ENCODE assay signal across 28 mouse cellular contexts in genomic region chr10:115321317-115322035, GRCm38 (mm10). TPM values are rescaled to one million over a fixed set of nuclear protein-coding genes. Genes with fewer than 3 reads are reported as not detected.
DNase-seq lines count a peak whose midpoint lies in the region; ATAC-seq and TF ChIP-seq lines count a peak whose summit lies in the region.
"Had no signal": no experiment of that assay in that cellular context is flagged by ENCODE, and none has a peak within 500 bp of the region (broad histone marks: within the 10 kb centered on the region; RNA-seq: fewer than 3 reads in every experiment).

No protein-coding gene starts in this region.

- H3K4me3 ChIP-seq in forebrain, embryonic 11.5 days (ENCODE audit: low read depth, low read length), result no peak overlapping the region
- no peak overlapping the region for H3K4me3 ChIP-seq in forebrain, embryonic 16.5 days (replicated peaks; ENCODE audit: low read length)
- H3K4me3 ChIP-seq in liver, postnatal 0 days (ENCODE audit: low read depth, low read length), result no peak overlapping the region
- H3K4me3 ChIP-seq: embryonic facial prominence, embryonic 12.5 days; embryonic facial prominence, embryonic 15.5 days; forebrain, embryonic 12.5 days; forebrain, embryonic 15.5 days; heart, embryonic 13.5 days; hindbrain, embryonic 12.5 days; hindbrain, embryonic 15.5 days had no signal

- H3K4me1 ChIP-seq in forebrain, embryonic 11.5 days (replicated peaks; ENCODE audit: control insufficient read depth, insufficient read depth, low read length), result no peaks in the 10 kb centered on the region
- H3K4me1 ChIP-seq in forebrain, embryonic 16.5 days (replicated peaks; ENCODE audit: control insufficient read depth, insufficient read depth, low read length), result 0 out of 2 replicates have a peak, but pooled peaks cover under 1% of the 10 kb centered on the region
- 0 out of 2 replicates have a peak, but pooled peaks cover 1% of the 10 kb centered on the region for H3K4me1 ChIP-seq in liver, postnatal 0 days (ENCODE audit: insufficient read depth)
- H3K4me1 ChIP-seq: forebrain, embryonic 12.5 days had no signal

- H3K4me2 ChIP-seq in forebrain, embryonic 11.5 days (ENCODE audit: low read depth, low read length, severe bottlenecking), result no peak overlapping the region
- H3K4me2 ChIP-seq in forebrain, embryonic 16.5 days (ENCODE audit: low read length), result no peak overlapping the region
- no peak overlapping the region for H3K4me2 ChIP-seq in liver, postnatal 0 days (ENCODE audit: low read depth, low read length)
- H3K4me2 ChIP-seq: embryonic facial prominence, embryonic 12.5 days; embryonic facial prominence, embryonic 15.5 days; forebrain, embryonic 12.5 days; forebrain, embryonic 15.5 days; heart, embryonic 13.5 days; hindbrain, embryonic 12.5 days; hindbrain, embryonic 15.5 days had no signal

- H3K36me3 ChIP-seq in forebrain, embryonic 11.5 days (ENCODE audit: control insufficient read depth, insufficient read depth, low read length), result no peaks in the 10 kb centered on the region
- H3K36me3 ChIP-seq in forebrain, embryonic 16.5 days (ENCODE audit: control insufficient read depth, insufficient read depth), result no peaks in the 10 kb centered on the region
- no peaks in the 10 kb centered on the region for H3K36me3 ChIP-seq in liver, postnatal 0 days (replicated peaks; ENCODE audit: insufficient read depth, low read length)
- H3K36me3 ChIP-seq: embryonic facial prominence, embryonic 12.5 days; embryonic facial prominence, embryonic 15.5 days; forebrain, embryonic 12.5 days; forebrain, embryonic 15.5 days; G1E; heart, embryonic 13.5 days; hindbrain, embryonic 12.5 days; hindbrain, embryonic 15.5 days had no signal

- no peaks in the 10 kb centered on the region for H3K27me3 ChIP-seq in forebrain, embryonic 11.5 days (ENCODE audit: control insufficient read depth, insufficient read depth, low read length)
- H3K27me3 ChIP-seq in forebrain, embryonic 16.5 days (replicated peaks; ENCODE audit: control insufficient read depth, insufficient read depth, low read length), result no peaks in the 10 kb centered on the region
- H3K27me3 ChIP-seq in liver, postnatal 0 days (ENCODE audit: insufficient read depth, low read length), result no peaks in the 10 kb centered on the region
- H3K27me3 ChIP-seq: CH12.LX; embryonic facial prominence, embryonic 12.5 days; embryonic facial prominence, embryonic 15.5 days; heart, embryonic 13.5 days; hindbrain, embryonic 12.5 days; hindbrain, embryonic 15.5 days had no signal

- no peak for ATAC-seq in forebrain, embryonic 11.5 days (replicated peaks; ENCODE audit: low FRiP score)
- no peak for ATAC-seq in forebrain, embryonic 16.5 days
- no peak for ATAC-seq in liver, postnatal 0 days
- ATAC-seq in granulocyte monocyte progenitor cell, adult 5-6 weeks (replicated peaks; ENCODE audit: poor library complexity, severe bottlenecking), result peak; percentile 80
- ATAC-seq in megakaryocyte progenitor cell, adult 5-6 weeks (replicated peaks; ENCODE audit: poor library complexity), result peak; percentile 73
- ATAC-seq: forebrain, embryonic 15.5 days had no signal

- WGBS in forebrain, embryonic 11.5 days, result 55% methylated on average over 5 of the region's 5 CpGs
- WGBS in forebrain, embryonic 16.5 days, result 56% methylated on average over 5 of the region's 5 CpGs
- 52% methylated on average over 5 of the region's 5 CpGs for WGBS in liver, postnatal 0 days (ENCODE audit: insufficient replicate concordance)

- no peaks in the 10 kb centered on the region for H3K9me3 ChIP-seq in forebrain, embryonic 11.5 days (ENCODE audit: control insufficient read depth, low read length)
- no peaks in the 10 kb centered on the region for H3K9me3 ChIP-seq in forebrain, embryonic 16.5 days (ENCODE audit: control insufficient read depth, low read length)
- no peaks in the 10 kb centered on the region for H3K9me3 ChIP-seq in liver, postnatal 0 days (ENCODE audit: low read length)
- H3K9me3 ChIP-seq: embryonic facial prominence, embryonic 12.5 days; embryonic facial prominence, embryonic 15.5 days; forebrain, embryonic 12.5 days; forebrain, embryonic 15.5 days; G1E; heart, embryonic 13.5 days; hindbrain, embryonic 12.5 days; hindbrain, embryonic 15.5 days had no signal

- no peak for TF ChIP-seq EP300 in liver, postnatal 0 days (IDR thresholded peaks at IDR 0.05; ENCODE audit: low read depth)

- DNase-seq in forebrain, embryonic 11.5 days (ENCODE audit: low spot score), result peak; percentile 30
- DNase-seq in liver, postnatal 0 days, result no peak
- DNase-seq in liver, result no peak
- no peak for DNase-seq in retina, embryonic 14.5 days (ENCODE audit: low spot score)
- DNase-seq in right cerebral cortex, adult 18-20 months, result no peak
- DNase-seq: adrenal gland, adult 2 months; adrenal gland, postnatal 14 days; B cell, adult 2 months; cerebellum, adult 11-12 months; cerebellum, adult 9-10 months; cerebellum, postnatal 14 days; gastrocnemius, postnatal 10 days; gastrocnemius, postnatal 36 days; heart, adult 11 months; heart, postnatal 14 days; heart, postnatal 4 days had no signal

- no peak for TF ChIP-seq CTCF in liver, postnatal 0 days (IDR thresholded peaks at IDR 0.05; ENCODE audit: low read depth)

- H3K9ac ChIP-seq in forebrain, embryonic 11.5 days (ENCODE audit: low read length), result no peak overlapping the region
- H3K9ac ChIP-seq in forebrain, embryonic 16.5 days (replicated peaks; ENCODE audit: low read depth, low read length), result no peak overlapping the region
- H3K9ac ChIP-seq in liver, postnatal 0 days (replicated peaks), result no peak overlapping the region
- H3K9ac ChIP-seq: embryonic facial prominence, embryonic 12.5 days; embryonic facial prominence, embryonic 15.5 days; forebrain, embryonic 12.5 days; forebrain, embryonic 15.5 days; heart, embryonic 13.5 days; hindbrain, embryonic 12.5 days; hindbrain, embryonic 15.5 days had no signal

- no peak overlapping the region for H3K27ac ChIP-seq in forebrain, embryonic 11.5 days (ENCODE audit: low read depth, low read length)
- no peak overlapping the region for H3K27ac ChIP-seq in forebrain, embryonic 16.5 days (ENCODE audit: low read length)
- H3K27ac ChIP-seq in liver, postnatal 0 days (ENCODE audit: low read depth), result 0 out of 2 replicates have a peak overlapping the region, but pooled peaks have one; percentile 24
- H3K27ac ChIP-seq: embryonic facial prominence, embryonic 12.5 days; embryonic facial prominence, embryonic 15.5 days; forebrain, embryonic 12.5 days; forebrain, embryonic 15.5 days; heart, embryonic 13.5 days; hindbrain, embryonic 12.5 days; hindbrain, embryonic 15.5 days had no signal

RNA-seq across cellular contexts. Expression of gene Rab21, which starts 6.1 kb away (rescaled TPM):
- polyA plus RNA-seq in forebrain, embryonic 11.5 days (2014; fragmentation: Nextera tagmentation; extraction: Ambion mirVana), result 10.0 and 11.9 TPM in 2 replicates
- polyA plus RNA-seq in forebrain, embryonic 16.5 days (2015; fragmentation: Nextera tagmentation; extraction: Ambion mirVana), result 5.1 and 6.0 TPM in 2 replicates
- polyA plus RNA-seq in liver, postnatal 0 days (2015; fragmentation: Nextera tagmentation; extraction: Ambion mirVana), result 5.8 and 10.0 TPM in 2 replicates
- 60.9 and 70.6 TPM in 2 replicates for total RNA-seq in granulocyte monocyte progenitor cell, adult 5-6 weeks (2014; fragmentation: Nextera tagmentation)
- total RNA-seq in granulocyte monocyte progenitor cell, adult 5-6 weeks (2017), result 42.5 and 47.1 TPM in 2 replicates
- total RNA-seq in megakaryocyte progenitor cell, adult 5-6 weeks (2015), result 94.3 and 102 TPM in 2 replicates
- 46.5 and 49.5 TPM in 2 replicates for total RNA-seq in megakaryocyte progenitor cell, adult 5-6 weeks (2017)

RNA-seq across cellular contexts. Expression of gene Tmem19, which starts 40.8 kb away (rescaled TPM):
- polyA plus RNA-seq in forebrain, embryonic 11.5 days (2014; fragmentation: Nextera tagmentation; extraction: Ambion mirVana), result 32.6 and 33.7 TPM in 2 replicates
- polyA plus RNA-seq in forebrain, embryonic 16.5 days (2015; fragmentation: Nextera tagmentation; extraction: Ambion mirVana), result 40.8 and 43.9 TPM in 2 replicates
- 16.3 and 19.3 TPM in 2 replicates for polyA plus RNA-seq in liver, postnatal 0 days (2015; fragmentation: Nextera tagmentation; extraction: Ambion mirVana)
- total RNA-seq in granulocyte monocyte progenitor cell, adult 5-6 weeks (2014; fragmentation: Nextera tagmentation), result 13.3 and 15.2 TPM in 2 replicates
- total RNA-seq in granulocyte monocyte progenitor cell, adult 5-6 weeks (2017), result 13.0 and 23.7 TPM in 2 replicates
- total RNA-seq in megakaryocyte progenitor cell, adult 5-6 weeks (2015), result 13.1 and 14.3 TPM in 2 replicates
- total RNA-seq in megakaryocyte progenitor cell, adult 5-6 weeks (2017), result 14.5 and 19.4 TPM in 2 replicates

Comparison
In these comparisons a context has a peak if more than half of its experiments do, and no peak if none do; other contexts are left out.
1. ATAC-seq: peak in granulocyte monocyte progenitor cell, adult 5-6 weeks (single experiment) and megakaryocyte progenitor cell, adult 5-6 weeks (single experiment); none in forebrain, embryonic 11.5 days (single experiment), forebrain, embryonic 16.5 days (single experiment) and liver, postnatal 0 days (single experiment).